Mouse (Mus musculus) CD4-positive, CD25-positive, alpha-beta regulatory T cell, adult 4 months (primary cell): ENCODE measurements around the gene Ppp2r3a. TPM values are rescaled to one million over a fixed set of nuclear protein-coding genes. Genes with fewer than 3 reads are reported as not detected.

Source experiments
- ATAC-seq: one replicate; pipeline ENCODE4 v1.8.0; 2017
- polyA plus RNA-seq, 2 experiments: library from polyadenylated mRNA; unstranded; fragments of 100-300 nt; shearing (Covaris generic); gene quantifications; one replicate each; pipeline ENCODE4 v1.2.1; 2017

Gene Ppp2r3a
- polyA plus RNA-seq, 2 experiments from 2014 or later, result 1.7 to 2.4 TPM

DNA sequence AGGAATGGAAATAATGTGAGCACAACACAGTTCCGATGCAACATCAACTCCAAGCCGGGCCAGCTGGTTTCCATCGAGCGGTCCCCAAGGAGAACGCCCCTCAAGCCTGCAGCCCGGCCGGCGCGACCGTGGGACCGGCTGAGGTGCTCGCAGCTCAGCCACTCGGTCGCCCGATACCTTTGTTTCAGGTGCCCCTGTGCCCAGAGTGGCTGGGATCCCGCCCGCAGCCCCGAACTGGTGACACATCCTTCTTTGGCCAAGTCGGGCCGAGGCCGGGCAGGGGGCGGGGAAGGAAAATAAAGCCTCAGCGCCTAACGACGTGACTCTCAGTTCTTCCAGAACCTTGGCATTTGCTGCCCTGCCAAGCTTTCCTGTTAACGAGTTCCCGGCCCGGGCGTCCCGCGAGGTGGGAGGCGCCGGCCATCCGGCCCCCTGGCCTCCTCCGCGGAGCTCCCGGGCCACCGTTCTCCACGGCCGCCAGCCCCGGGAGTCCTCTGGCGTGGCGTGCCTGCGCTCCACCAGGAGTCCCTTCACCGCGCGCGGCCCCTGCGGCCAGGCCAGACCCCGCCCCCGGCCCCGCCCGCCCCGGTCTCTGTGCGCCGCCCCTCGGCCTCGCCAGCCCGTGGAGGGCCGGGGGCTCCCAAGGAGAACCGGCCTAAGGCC lies 483 bp downstream of the Ppp2r3a start:
- peak; percentile 26 for ATAC-seq

DNA sequence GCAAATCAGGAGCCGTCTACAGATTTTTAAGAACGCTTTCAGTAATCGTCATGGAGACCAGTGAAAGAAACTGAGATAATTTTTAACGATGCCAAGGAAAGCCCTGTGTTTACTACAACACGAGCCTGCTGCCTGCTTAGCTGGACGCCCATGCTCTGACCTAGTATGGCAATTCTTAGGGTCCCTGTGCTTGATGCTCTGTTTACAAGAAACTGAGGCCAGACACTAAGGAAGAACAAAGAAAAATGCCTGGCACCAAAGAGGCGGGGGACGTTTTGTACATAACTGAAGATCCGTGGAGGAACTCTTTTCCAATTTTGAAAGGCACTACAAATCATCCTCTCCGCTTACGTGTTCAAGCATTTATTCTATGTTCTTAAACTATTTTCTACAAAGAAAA lies 1.1 kb downstream of the Ppp2r3a start:
- ATAC-seq, result no peak

DNA sequence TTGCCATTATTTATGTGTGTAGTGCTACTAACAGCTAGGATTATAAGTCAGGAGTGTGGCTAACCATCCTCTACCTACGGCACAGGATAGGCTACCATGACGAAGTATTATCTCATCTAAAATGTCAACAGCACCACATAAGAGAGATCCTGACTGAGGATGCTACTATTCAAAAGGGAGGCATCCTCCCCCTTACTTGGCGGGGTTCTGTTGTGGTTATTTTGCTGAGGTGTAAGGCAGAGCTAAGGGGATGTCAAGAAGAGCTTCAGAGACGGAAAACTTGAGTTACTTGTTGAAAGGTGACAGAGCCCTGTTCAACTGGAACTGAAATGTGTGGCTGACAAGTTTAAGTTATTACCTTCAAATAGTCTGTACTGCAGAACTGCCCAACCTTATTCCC lies 2.0 kb downstream of the Ppp2r3a start:
- ATAC-seq, result peak; percentile 57

DNA sequence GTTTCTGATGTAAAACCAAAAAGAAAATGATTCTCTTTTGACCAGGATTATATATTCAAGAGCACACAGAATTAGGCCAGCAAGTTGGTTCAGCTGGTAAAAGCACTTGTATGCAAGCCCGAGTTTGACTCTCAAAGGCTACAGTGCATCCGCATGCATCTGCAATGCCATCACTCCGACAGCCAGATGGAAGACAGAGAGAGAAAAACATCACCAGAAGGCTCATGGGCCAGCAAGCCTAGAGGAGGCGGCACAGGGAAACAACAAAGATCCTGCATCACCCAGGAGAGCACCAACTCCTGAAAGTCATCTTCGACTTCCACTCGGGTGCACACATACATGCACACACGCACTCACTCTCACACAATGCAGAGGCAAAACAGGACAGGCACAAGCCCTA lies 4.1 kb downstream of the Ppp2r3a start:
- no peak for ATAC-seq

DNA sequence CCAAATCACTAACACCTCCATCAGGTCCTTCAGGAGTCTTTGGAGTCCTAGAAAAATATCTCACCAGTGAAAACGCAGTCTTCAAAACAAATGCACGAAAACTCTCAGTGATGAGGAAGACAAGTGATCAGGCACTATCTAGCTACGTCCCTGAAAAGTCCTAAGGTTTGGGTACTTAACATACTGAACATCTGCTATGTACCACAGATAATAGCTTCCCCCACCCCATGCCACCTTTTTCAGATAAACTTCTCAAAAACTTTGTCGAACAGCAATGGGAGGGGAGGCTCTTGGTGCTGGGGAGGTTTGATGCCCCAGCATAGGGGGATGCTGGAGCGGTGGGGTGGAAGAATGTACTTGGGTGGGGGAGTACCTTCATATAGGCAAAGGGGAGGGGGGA lies 6.1 kb downstream of the Ppp2r3a start:
- no peak for ATAC-seq

DNA sequence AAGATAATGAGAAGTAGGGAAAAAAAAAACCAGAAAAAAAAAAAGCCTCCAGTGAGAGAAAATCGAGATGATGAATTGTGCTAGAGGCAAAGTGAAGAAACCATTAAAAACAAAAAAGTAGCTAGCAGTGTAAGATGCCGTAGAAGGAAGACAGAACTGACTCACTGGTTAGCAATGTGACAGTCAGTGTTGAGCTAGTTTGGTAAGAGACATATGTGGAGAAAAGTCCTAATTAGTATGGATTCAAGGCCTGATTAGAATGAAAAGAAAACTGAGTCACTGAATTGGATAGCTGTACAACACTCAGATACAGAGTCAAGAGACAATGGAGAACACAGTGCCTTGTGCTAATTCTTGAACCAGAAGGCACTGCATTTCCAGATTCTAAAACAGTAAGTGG lies 7.9 kb downstream of the Ppp2r3a start:
- ATAC-seq, result no peak

DNA sequence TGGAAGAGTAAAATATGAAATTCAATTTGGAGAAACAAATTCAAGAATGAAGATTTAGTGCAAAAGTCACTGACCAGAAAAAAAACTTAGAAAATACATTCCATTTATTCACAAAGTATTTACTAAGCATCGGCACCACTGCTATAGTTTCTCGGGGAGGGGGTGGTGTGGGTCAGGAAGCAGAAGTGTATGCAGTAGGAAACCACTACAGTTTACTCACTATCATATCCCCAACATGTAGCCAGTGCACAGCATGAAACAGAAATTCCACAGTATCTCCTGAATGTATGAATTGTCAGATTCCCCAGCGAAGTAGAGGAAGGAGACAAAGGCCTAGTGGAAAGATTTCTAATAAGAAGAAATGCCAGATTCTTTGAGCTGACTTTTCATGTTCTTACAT lies 11.4 kb downstream of the Ppp2r3a start:
- no peak for ATAC-seq

DNA sequence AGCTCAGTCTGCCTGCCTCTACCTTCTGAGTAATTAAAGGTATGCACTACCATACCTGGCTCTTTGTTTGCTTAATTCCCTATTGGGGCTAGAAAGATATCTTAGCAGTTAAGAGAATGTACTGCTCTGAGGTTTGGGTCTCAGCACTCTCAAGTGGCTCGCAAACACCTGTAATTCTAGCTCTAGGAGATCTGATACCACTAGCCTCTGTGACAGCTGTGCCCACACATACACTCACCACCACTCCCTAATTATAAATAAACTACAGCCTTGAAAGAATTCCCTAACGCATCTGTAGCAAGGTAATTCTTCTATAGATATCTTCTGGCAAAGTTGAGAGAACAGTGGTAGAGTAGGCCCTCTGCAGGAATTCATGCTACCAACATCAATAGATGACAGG lies 15.8 kb downstream of the Ppp2r3a start:
- no peak for ATAC-seq

DNA sequence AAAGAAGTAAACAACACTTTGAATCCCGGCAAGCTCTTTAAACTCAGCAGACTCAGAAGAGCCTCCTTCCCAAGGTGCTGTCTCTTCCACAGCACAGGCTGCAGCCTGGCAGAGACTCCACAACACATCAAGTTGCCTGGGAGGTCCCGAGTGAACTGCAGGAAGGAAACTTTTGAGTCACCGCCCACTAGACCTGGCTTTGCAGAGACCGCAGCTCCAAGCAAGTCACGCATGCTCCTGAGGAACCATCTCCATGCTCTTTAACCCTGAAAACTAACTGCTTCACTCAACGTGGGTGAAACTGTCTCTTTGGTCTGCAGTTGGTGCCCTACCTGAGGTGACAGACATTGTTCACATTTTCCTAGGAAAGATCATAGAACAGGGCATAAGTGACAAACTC lies 19.6 kb downstream of the Ppp2r3a start:
- ATAC-seq, result no peak

DNA sequence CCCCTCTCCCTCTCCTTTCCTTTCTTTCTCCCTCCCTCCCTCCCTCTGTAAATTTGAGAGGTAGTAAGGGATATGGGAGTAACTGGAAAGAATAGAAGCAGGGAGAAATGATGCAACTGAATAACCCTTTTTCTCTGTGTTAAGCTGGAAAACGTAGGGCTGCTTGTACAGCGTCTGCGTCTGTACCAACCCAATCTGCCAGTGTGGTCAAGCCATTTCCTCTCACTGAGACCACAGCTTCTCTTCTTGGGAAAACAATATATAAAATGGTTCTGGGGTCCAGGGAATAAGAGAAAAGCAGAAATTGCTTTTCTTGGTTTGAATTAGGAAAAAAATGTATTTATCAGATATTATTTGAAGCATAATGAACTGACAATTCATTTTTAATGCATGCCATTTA lies 21.6 kb downstream of the Ppp2r3a start:
- ATAC-seq, result no peak

DNA sequence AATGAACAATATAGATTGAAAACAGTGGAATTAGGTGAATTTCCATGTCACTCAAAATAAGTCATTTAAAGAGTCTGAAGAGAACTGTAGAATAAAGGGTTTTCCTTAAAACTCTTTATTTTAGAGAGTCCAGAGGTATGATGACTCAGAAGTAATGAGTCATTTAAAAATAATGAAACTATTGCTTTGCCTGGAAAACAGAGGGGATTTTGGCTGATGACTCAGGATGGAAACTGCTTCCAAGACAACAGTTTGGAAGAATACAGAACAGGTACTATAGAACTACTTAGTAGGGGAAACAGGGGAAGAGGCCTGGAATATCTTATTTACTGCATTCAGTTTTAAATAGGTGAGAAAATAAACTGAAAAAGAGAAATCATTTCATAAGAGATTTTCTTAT lies 22.7 kb downstream of the Ppp2r3a start:
- ATAC-seq, result no peak

DNA sequence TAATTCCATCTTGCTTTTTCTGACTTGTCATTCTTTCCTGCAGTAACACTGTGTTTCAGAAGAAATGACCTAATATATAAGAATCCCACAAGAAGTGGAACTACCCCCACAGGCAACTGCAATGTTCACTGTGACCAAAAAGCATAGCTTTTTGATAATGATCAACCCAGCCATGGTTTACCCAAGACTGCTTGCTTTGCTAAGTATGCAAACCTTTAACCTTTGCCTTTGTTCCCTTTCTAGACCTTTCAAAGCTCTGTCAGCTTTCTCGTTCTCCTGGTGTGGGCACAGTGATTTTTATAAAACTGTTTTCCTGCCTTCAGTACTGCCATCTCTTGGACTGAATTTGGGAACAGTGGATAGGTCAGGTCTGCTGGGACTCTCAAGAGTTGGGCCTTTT lies 43.6 kb downstream of the Ppp2r3a start:
- ATAC-seq, result no peak

DNA sequence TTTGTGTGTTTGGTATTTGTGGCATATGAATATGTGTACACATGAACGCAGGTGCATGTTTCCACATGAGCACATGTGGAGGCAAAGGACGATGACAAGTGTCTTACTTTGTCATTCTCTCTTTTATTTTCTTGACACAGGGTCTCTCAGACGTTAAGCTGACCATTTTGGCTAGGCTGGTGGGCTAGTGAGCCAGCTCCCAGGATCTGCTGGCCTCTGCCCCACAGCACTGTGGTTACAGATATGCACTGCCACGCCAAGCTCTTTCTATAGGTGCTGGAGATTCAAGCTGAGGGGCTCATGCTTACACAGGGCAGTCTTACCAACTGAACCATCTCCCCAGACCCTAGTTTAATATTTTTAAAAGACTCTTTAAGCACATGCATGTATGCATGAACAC lies 45.1 kb downstream of the Ppp2r3a start:
- ATAC-seq, result no peak

DNA sequence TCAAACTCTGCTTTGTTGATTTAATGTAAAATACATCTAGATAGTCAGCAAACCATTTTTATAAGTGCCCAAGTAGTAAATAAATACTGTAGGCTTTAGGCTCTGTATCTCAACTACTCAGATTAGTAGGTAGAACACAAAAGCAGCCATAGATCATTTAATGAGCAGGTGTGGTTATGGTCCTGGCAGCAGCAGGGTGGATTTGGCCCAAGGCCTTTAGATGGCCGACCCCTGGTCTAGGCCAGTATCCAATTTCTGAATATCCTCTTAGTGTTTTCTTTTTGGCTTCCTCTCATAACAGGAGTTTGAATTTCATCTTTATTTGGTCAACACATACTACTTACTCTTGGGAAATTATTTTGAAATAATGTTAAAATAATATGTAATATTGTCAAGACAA lies 46.4 kb downstream of the Ppp2r3a start:
- no peak for ATAC-seq

DNA sequence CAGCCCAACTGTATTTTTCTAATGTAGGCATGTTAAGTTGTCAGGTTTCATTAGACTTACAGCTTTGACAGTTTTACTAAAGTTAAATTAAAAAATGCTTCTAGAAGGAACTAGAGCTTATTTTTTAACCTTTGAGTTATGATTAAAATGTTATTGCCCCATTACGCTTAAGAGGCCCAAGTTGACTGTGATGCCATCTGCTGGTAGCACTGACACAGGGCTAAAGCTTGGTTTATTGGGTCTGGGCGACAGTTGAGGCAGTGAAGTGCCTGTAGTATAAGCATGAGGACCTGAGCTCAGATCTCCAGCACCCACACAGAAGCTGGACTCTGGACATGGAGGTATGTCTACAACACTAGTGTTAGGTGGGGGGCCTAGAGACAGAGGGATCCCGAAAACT lies 47.5 kb downstream of the Ppp2r3a start:
- no peak for ATAC-seq

DNA sequence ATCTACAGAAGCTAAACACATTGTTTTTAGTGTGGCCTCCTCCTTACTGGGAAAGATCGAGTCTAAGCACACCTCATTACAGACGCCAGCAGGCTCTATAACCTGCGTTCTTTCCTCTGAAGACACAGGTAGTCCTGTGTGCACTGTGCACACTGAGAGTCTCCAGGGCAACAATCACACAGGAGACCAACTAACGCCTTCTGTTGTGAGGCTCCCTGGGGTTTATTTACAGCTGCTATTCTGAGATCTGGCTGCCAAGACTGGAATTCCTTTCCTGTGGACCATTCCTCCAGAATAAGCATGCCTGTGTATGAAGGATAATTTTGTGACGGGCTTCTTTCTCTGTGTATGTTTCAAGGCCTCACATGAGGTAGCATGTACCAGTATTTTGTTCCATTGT lies 51.0 kb downstream of the Ppp2r3a start:
- ATAC-seq, result no peak

DNA sequence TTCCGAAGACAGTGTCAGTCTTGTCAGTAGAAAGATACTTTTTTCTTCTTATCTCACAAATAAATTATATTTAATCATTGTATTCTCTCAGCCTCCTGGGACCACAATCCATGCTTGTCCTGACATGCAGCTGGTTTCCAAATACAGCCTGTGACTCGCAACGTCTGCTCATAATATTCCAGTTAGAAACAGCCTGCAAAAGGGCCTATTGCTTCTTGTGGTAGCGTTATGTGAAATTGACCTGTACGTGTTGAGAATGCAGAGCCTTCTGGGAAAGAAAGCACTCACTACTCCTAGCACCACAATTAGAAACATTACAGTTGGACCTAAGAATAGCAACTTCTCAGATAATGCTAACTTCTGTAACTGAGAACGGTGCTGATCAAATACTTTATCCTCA lies 52.8 kb downstream of the Ppp2r3a start:
- ATAC-seq, result no peak

DNA sequence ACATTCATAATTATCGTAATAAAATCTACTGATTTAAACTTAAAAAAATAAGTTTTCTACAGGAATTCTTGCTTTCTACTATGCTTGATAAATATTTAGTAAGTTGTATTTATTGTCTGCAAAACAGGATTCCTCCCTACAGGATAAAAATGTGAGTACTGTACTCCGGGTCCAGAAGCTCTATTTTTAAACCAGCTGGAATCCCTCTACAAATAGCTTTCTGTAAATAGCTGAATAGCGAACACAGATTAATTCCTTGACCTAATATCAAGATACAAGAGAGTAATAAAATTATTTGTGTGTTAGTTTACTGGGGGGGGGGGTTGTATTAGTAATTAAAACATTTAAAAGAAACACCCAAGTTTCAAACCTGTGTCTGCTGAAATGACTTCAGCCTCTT lies 53.3 kb downstream of the Ppp2r3a start:
- no peak for ATAC-seq

DNA sequence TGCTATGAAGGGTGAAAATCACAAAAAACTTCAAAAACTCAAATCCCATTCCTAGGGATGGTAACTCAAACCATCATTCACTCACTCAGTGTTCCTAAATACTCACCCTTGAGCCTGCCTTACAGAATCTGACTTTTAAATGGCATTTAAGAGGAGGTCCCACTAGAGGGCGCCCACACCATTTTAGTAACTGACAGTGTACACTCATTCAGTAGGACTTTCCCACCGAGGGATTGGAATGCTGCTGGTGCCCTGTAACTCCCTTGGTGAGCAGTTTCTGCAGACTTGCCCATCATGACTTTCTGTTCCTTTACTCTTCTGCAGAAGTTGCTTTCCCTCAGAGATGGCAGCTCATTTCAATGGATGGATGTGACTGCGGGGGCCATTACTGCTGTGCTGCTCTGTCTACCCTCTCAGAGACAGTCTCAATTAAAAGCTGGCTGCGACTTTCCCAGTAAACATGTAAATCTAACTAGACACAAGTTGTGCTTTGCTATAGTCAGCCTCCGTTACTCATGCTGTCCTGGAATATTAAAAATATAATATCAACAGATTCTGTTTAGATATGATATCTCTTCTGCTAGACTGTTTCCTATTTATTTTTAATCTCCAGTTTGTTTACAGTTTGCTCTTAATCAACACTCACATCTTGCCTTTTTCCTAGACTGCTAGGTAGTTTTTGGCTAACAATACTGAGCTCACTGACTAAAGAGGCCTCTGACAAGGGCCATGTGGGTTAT lies 69.5 kb downstream of the Ppp2r3a start:
- peak; percentile 34 for ATAC-seq

DNA sequence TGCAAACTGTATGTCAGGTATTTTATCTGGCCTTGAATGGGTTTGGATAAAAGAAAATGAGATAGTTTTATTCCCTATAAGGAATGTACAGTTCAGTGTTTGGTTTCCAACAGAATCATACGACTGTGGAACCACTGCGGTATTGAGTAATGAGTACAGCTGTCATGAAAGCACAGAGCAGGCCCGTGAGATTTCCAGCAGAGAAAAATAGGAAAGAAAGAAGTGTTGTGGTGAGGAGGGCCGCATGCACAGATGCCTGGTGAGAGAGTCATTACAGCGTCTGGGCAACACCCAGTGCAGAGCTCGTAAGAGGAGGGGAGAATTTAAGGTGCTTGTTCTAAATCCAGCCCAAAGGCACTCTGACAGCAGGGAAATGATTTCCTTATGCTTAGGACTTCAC lies 70.3 kb downstream of the Ppp2r3a start:
- no peak for ATAC-seq

DNA sequence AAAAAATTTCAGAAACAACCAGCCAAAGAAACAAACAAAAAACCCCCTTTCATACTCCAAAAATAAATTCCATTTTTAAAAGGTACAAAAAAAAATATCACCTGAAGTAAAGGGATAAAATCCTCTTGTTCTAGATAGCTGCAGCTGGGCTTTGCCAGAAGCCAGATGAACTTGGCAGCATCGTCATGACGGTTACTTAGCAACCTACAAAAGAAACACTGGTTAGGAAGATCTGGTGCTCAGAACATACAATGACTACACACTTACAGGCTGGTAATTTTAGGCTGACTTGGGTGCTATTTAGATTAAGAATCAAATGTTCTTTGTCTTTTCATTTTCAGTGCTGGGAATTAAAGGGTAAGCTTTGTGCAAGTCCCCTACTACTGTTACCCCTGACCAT lies 71.4 kb downstream of the Ppp2r3a start:
- no peak for ATAC-seq

DNA sequence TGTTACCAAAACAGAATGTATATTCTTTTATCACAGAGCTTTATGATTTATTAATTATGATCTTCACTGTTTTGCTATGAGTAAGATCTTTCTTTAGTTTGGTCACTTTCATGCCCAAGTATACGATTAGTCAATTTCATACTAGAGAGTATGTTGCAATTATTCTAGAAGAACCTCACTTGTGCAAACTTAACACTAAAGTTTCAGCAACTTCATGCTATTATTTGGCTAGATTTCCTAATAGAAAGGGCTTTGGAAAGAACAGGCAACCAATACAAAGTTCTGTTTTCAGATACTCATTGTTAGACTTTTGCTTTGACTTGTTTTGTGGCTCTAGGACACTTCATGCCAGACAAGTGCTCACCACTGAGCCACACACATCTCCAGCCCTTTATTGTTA lies 91.0 kb downstream of the Ppp2r3a start:
- ATAC-seq, result no peak

DNA sequence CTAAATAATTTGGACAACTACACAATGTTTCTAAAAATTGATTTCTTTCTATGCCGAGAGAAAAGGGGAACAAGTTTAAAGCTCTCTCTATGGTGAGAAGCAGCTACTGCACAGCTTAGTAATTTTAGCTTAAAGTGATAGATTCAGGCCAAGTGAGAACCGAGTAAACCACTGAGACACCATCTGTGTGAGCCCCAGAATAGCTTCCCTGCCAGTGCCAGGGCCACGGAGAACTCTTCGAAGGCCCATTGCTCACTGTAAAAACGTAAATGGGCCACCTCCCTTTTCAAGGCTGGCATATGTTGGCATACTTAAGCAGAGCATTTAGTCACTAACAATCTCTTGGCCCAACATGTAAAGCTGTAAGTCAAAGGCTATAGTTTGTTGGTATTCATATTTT lies 91.5 kb downstream of the Ppp2r3a start:
- ATAC-seq, result no peak

DNA sequence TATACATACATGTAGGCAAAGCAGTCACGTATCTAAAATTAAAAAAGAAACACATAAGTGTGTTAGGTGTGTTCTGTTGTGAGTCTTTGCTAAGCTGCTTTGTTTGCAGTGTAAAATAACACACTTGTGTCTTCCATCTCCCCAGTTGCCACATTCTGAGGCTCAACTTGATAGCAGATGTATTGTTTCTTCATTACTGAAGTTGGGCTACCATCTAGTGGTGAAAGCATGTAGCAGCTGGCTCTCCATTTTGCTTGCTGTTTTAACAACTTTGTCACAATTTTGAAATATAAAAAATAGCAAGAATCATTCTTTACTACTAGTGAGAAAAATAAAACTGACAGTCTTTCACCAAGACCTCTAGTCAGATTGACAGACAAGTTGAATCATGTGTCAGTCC lies 92.2 kb downstream of the Ppp2r3a start:
- peak; percentile 88 for ATAC-seq

DNA sequence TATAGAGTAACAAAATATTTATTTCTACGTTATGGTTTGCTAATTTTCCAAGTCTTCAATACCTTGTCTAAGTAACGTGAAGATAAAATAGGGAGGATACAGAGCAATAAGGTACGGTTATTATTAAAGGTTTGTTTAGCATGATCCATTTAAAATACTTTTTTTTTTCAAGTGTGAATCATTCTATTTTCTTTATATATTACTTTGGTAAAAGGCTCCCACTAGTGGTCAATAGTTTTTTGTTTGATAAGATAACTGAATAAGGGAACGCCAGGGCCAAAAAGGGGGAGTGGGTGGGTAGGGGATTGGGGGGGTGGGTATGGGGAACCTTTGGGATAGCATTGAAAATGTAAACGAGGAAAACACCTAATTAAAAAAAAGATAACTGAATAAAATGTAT lies 98.7 kb downstream of the Ppp2r3a start:
- no peak for ATAC-seq
